Mouse (Mus musculus) spleen, postnatal 4 days (tissue): ENCODE results near the gene Foxn1.

ENCODE experiments used
- DNase-seq, 2 experiments: peaks; one replicate each; pipeline ENCODE4 v3.0.0; 2022; ENCODE audit warnings: low spot score in 2 of 2

The Foxn1 gene

GRCm38 (mm10) chr11:78400936-78401335 is 14.6 kb upstream of the Foxn1 start:
- no peak for DNase-seq

DNA sequence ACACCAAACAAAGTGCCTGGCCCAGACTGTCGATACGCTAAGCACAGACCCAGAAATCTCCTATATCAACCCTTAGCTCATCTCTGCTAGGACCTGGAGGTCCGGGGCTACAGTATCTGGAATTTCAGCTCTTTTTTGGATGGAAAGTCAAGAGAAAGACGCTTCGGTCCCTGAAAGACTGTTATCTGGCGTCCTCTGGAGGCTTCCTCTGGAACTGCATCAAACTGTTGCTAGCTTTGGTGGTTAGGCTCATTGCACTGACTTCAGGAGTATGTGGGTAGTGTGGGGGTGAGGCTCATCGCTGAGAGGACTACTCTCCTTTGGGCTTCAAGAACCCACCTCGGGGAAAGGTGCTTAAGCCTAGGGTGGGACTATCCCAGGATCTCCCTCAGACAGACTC is 13.3 kb upstream of the Foxn1 start:
- peak; percentile 57 to 82 for DNase-seq

DNA sequence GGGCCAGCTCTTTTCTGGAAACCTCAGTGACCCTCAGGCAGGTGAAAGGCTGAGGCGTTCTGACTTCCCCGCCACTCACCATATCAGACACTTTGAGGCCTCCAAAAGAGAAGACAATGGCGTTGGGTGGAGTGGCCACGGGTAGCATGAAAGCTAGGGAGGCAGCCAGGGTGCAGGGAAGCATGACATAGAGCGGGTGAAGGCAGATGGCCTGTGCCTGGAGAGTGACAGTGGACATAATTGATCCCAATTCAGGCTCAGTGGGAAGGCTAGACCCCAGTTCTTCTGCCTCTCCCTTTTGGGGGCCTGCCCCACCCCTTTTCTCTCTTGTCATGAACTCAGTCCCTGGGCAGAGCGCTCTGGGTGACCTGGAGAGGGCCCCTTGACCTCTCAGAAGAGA is 11.9 kb upstream of the Foxn1 start:
- DNase-seq = no peak

DNA sequence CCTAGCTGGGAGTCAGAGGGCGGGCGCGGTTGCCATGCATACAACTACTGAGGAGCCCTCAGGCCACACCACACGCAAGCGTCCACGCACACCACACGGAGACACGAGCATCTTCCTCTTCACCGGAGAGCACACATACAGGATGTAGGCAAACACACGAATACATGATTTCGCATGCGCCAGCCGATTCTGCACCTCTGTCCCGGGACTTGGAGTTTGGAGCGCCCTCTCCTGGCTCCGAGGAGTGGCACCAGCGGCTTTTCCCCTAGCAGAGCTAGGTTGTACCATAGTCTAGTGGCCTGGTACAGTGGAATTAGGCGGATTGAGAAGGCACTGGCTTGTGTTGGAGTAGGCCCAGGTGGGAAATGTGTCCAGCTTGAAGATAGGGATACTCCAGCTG is 11.0 kb upstream of the Foxn1 start:
- peak; percentile 69 to 87 for DNase-seq

DNA sequence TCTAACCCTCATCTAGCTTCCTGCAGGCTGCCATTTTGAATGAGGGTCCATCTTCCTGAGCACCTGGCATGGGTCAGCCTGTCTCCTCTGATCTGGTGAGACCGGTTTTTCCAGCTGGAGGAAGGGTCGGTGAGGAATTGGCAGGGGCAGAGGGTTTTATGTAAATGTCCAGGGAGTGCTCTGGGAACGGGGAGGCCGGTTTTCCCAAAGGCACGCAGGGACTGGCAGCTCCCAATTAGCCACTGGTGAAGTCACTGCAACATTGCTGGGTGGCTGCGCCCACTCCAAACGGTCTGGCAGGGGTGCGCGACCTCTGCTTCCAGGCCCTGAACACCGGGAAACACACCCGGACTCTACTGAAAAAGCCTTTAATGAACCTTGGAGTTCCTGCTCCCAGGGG is 10.6 kb upstream of the Foxn1 start:
- DNase-seq = no peak

DNA sequence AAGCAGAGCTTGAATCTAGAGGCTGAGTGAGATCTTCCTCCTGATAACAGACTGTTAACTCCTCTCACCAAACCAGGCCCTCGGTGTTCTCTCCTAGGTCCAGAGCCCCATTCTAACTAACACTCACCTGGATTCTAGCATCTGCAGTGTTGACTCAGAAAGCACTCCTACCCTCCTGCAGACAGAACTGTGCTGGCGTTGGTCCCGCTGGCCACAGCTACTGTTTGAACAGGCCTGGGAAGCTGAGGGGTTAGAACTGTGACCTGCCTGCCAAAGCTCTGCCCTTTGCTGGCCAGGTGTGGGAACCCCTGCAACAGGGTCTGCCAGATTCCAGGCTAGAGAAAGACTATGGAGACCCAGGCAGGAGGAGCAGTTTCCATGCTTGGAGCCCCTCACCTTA is 6.4 kb upstream of the Foxn1 start:
- no peak for DNase-seq

DNA sequence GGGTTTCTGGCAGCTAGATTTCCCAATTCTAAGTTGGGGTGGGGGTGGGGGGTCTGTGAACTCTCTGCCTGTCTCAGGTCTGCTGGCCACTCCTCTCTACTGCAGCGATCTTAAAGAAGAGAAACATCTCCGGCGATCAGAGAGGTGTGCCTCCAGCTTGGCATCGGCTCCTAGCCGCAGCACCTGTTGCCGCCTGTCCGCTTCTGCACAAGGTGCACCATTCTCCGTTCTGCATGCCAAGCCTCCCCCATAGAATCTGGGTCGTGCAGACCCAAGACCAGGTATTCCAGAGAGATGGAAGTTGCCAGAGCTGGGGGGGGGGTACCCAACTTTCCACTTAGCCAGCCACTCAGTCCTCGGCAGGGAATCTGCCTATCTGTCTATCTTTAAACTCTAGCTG is 582 bp downstream of the Foxn1 start:
- DNase-seq = no peak

DNA sequence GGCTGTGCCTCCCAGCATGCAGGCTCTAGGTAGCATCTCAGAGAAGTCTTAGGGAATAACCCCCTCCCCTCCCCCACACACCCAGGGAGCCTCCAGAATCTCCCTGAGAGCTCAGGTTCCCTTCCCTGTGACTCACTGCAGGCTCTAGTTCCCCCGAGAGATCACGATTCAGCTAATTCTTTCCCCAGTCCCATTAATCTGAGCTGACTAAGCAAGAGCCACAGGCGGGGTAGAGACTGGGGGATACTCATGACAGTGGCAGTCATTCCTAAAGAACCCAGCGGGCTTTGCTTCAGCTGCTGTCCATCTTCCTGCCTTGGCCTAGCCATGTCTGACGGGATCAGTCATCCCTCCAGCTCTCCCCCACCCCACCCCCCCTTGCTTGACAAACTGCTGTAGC is 3.7 kb downstream of the Foxn1 start:
- DNase-seq = no peak

GRCm38 (mm10) chr11:78382286-78382685 is 4.1 kb downstream of the Foxn1 start:
- no peak for DNase-seq

GRCm38 (mm10) chr11:78380996-78381395 is 5.4 kb downstream of the Foxn1 start:
- no peak for DNase-seq

GRCm38 (mm10) chr11:78380351-78380750 is 6.0 kb downstream of the Foxn1 start:
- DNase-seq = no peak

- no peak for DNase-seq
These were observed 8.7 kb downstream of the Foxn1 start for GRCm38 (mm10) chr11:78377549-78378159.

GRCm38 (mm10) chr11:78374147-78374546 is 12.2 kb downstream of the Foxn1 start:
- no peak for DNase-seq

GRCm38 (mm10) chr11:78372610-78373009 is 13.7 kb downstream of the Foxn1 start:
- no peak for DNase-seq

- DNase-seq = no peak
These were observed 14.2 kb downstream of the Foxn1 start for GRCm38 (mm10) chr11:78372166-78372565.

GRCm38 (mm10) chr11:78371711-78372110 is 14.6 kb downstream of the Foxn1 start:
- DNase-seq = no peak

GRCm38 (mm10) chr11:78370389-78370788 is 16.0 kb downstream of the Foxn1 start:
- no peak for DNase-seq

DNA sequence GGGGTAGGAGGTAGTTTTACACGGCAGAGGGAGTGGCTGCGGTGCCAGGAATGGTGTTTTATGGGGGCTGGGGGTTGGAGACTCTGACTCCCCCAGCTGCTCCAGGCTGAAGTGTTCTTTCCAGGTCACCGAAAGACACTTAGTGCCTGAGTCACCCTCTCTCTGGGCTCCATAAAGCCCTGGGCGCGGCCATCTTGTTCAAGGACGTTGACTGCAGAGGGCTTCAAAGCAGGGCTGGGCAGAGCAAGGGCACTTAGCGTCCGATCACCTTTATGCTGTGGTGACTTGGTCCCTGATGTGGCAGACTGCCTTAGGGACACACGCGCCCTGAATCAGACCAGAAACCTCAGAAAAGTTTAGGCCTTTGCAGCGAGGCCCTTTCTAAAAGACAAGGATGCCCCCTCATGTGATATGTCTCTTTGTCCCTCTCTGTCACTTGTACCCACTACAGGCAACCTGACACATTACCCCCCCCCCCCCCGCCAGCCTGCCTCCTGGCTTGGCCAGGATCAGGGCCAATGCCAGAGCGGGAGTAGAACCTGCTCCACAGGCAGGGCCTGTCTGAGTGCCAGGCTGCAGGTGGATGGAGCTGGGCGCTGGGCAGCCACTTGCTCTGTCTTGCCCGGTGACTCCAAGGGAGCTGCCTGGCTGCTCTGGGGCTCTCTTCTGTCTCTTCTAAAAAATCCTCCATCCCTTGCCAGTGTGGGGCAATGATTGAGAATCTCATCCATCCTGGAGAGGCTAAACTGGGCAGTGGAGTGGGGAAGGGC is 18.7 kb downstream of the Foxn1 start:
- no peak for DNase-seq

- no peak for DNase-seq
These were observed 22.3 kb downstream of the Foxn1 start for GRCm38 (mm10) chr11:78364103-78364502.

GRCm38 (mm10) chr11:78363309-78364007 is 22.9 kb downstream of the Foxn1 start:
- DNase-seq = no peak

- no peak for DNase-seq
These were observed 25.6 kb downstream of the Foxn1 start for GRCm38 (mm10) chr11:78360789-78361131.

DNA sequence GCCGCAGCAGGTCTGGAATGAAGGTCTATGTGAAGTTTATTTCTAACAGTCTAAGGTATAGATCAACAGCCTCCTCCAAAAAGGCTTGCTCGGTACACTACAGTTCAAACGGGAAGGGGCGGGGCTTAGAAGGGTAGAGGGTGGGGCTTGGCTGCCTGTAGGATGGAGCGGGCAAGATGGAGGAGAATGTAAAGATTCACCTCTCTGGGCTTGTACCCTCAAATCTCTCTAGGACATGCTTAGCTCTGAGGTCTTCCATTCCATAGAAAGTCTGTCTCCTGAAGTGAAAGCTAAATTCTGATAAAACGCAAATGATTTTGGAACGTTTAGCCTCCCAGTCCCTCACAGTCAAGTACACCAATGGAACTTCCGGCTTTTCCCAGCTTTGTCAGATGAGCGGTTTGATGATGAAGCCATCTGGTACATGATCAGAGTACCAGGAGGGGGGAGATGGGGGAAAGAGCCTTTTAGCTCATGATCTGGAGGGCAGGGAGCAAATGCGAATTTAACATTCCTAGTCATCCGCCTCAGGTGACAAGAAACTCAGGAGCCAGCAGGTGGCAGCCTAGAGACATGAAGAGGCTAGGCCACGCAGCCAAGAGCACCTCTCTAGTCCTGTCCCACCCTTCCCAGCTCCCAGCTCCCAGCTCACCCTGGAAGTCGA is 26.1 kb downstream of the Foxn1 start:
- DNase-seq = peak; percentile 79 to 89
